ENCODE assay signal across 8 mouse cellular contexts in the genomic region with DNA sequence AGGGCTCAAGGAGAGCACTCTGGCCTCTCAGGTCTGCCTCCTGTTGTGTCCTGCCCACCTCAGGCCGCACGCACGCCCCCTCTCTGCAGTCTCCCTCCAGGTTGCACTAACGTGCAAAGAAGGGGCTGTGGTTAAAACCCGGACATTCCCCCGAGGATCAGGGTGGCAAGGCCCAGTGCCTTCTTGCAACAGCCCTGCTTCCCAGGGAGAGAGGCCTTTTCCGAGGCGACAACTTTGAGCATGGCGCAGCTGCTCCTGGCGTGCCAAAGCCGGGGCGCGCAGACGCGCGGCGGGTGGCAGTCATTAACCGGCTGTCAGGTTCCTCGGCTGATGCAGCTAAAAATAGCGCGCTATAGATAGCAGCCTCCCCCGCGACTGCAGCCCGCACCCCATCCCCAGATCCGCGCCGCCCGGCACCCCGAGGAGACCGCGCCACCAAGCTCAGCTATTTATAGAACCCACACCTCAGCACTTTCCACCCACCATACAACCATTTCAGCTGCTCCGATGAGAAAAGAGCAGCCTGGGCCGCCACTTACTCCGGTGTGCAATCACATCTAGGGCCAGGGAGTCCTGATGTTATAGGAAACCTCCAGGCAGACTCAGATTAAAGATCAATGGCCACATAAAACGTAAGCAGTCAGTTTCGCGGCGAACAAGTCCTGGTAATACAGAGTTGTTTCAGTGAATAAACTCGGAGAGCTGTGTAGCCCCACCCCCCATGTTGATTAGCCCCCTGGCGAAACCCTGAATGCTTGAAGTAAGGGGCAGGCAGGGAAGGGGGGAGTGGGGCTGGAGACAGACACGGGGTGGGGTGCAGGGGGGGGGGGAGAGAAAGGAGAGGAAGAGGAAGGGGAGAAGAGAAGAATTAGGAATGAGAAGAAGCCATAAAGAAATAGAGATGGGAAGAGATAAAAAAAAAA. TPM values are rescaled to one million over a fixed set of nuclear protein-coding genes. Genes with fewer than 3 reads are reported as not detected.
DNase-seq lines count a peak whose midpoint lies in the region; ATAC-seq and TF ChIP-seq lines count a peak whose summit lies in the region.

No protein-coding gene starts in this region.

- no peak overlapping the region for H3K4me3 ChIP-seq in cortical plate, adult 2 months (ENCODE audit: insufficient read depth, low read length)
- peak overlapping the region; percentile 38 for H3K4me3 ChIP-seq in hindbrain, postnatal 0 days (ENCODE audit: low read length)
- peak overlapping the region; percentile 24 for H3K4me3 ChIP-seq in limb, embryonic 11.5 days (ENCODE audit: low read depth, low read length)

- no peaks in the 10 kb centered on the region for H3K36me3 ChIP-seq in hindbrain, postnatal 0 days (ENCODE audit: insufficient read depth, low read length)
- H3K36me3 ChIP-seq in limb, embryonic 11.5 days (ENCODE audit: control insufficient read depth, insufficient read depth, low read length): no peaks in the 10 kb centered on the region

- DNase-seq in adrenal gland, postnatal 10 days: peak; percentile 35
- no peak for DNase-seq in adrenal gland, postnatal 4 days (ENCODE audit: low spot score in 2 of 2)
- peak; percentile 75 for DNase-seq in gastrocnemius, postnatal 14 days
- DNase-seq in hindbrain, postnatal 0 days (ENCODE audit: low spot score): peak; percentile 80
- DNase-seq in limb, embryonic 11.5 days (ENCODE audit: low spot score): peak; percentile 52
- DNase-seq in neural tube, embryonic 10.5 days (ENCODE audit: extremely low spot score, low spot score): peak; percentile 55
- peak; percentile 54 to 58 for DNase-seq in thymus, postnatal 10 days (ENCODE audit: low spot score in 2 of 2)

- peak overlapping the region; percentile 44 for H3K9ac ChIP-seq in hindbrain, postnatal 0 days (replicated peaks; ENCODE audit: low read length)
- 0 out of 2 replicates have a peak overlapping the region, but pooled peaks have one; percentile 14 for H3K9ac ChIP-seq in limb, embryonic 11.5 days (ENCODE audit: low read length)

- peak; percentile 71 for ATAC-seq in hindbrain, postnatal 0 days
- ATAC-seq in limb, embryonic 11.5 days (ENCODE audit: insufficient number of reproducible peaks, low FRiP score, low TSS enrichment, low read depth): 0 out of 2 replicates have a peak, but pooled peaks have one; percentile 17

- TF ChIP-seq POLR2A in cortical plate, adult 2 months (IDR thresholded peaks at IDR 0.05; ENCODE audit: extremely low read depth, insufficient read depth, low read length): peak; percentile 32; the same call in 1 of the 2 replicates

- 1% methylated on average over 41 of the region's 41 CpGs for WGBS in hindbrain, postnatal 0 days
- WGBS in limb, embryonic 11.5 days: under 1% methylated on average over 41 of the region's 41 CpGs

- H3K4me1 ChIP-seq in cortical plate, adult 2 months (ENCODE audit: control insufficient read depth, insufficient read depth, low read length): peaks cover 10% of the 10 kb centered on the region
- H3K4me1 ChIP-seq in hindbrain, postnatal 0 days (ENCODE audit: insufficient read depth, low read length): peaks cover 13% of the 10 kb centered on the region
- peaks cover 12% of the 10 kb centered on the region for H3K4me1 ChIP-seq in limb, embryonic 11.5 days (ENCODE audit: control insufficient read depth, insufficient read depth, low read length)

- intact Hi-C loops in gastrocnemius, postnatal 14 days (cut with DNase I; ENCODE audit: low total_unique reads): no loop called here

- no peak for TF ChIP-seq CTCF in cortical plate, adult 2 months (IDR thresholded peaks at IDR 0.05; ENCODE audit: extremely low read depth, insufficient read depth, low read length)
- TF ChIP-seq CTCF in hindbrain, postnatal 0 days (IDR thresholded peaks at IDR 0.05; ENCODE audit: low read depth): peak; percentile 39; the same call in 1 of the 2 replicates

- H3K9me3 ChIP-seq in hindbrain, postnatal 0 days (ENCODE audit: low read length): no peaks in the 10 kb centered on the region
- H3K9me3 ChIP-seq in limb, embryonic 11.5 days (ENCODE audit: control insufficient read depth, low read length): no peaks in the 10 kb centered on the region

- peak overlapping the region; percentile 84 for H3K4me2 ChIP-seq in hindbrain, postnatal 0 days (ENCODE audit: low read depth, low read length)
- peak overlapping the region; percentile 61 for H3K4me2 ChIP-seq in limb, embryonic 11.5 days (ENCODE audit: low read depth, severe bottlenecking)

- H3K27me3 ChIP-seq in hindbrain, postnatal 0 days (ENCODE audit: insufficient read depth, low read length): no peaks in the 10 kb centered on the region
- no peaks in the 10 kb centered on the region for H3K27me3 ChIP-seq in limb, embryonic 11.5 days (ENCODE audit: control insufficient read depth, insufficient read depth, low read length)

- H3K27ac ChIP-seq in cortical plate, adult 2 months (ENCODE audit: insufficient read depth, low read length): peak overlapping the region; percentile 76
- peak overlapping the region; percentile 72 for H3K27ac ChIP-seq in hindbrain, postnatal 0 days
- H3K27ac ChIP-seq in limb, embryonic 11.5 days (replicated peaks; ENCODE audit: low read depth, low read length): no peak overlapping the region

RNA-seq across cellular contexts. Expression of a gene that starts 50.9 kb away (rescaled TPM):
- 10 to 100 TPM; 18.9 to 20.6 TPM for total RNA-seq in adrenal gland, postnatal 10 days (2021)
- total RNA-seq in adrenal gland, postnatal 4 days (2021): 10 to 100 TPM; 16.8 to 21.8 TPM
- 10.5 and 10.8 TPM in 2 replicates for polyA plus RNA-seq in cortical plate, adult 2 months (2012; rRNA removed)
- total RNA-seq in gastrocnemius, postnatal 14 days (2021): 1 to 10 TPM; 5.6 to 5.9 TPM
- 7.2 and 9.4 TPM in 2 replicates for total RNA-seq in hindbrain, postnatal 0 days (2014; rRNA removed)
- 4.5 and 6.1 TPM in 2 replicates for polyA plus RNA-seq in hindbrain, postnatal 0 days (2015; fragmentation: Nextera tagmentation; extraction: Ambion mirVana)
- 6.4 and 7.7 TPM in 2 replicates for polyA plus RNA-seq in limb, embryonic 11.5 days (2014; fragmentation: Nextera tagmentation; extraction: Ambion mirVana)

RNA-seq across cellular contexts. Expression of a gene that starts 52.3 kb away (rescaled TPM):
- 1 to 10 TPM; 2.2 to 3.0 TPM for total RNA-seq in adrenal gland, postnatal 10 days (2021)
- 1 to 10 TPM; 3.7 to 4.4 TPM for total RNA-seq in adrenal gland, postnatal 4 days (2021)
- 25.6 and 26.1 TPM in 2 replicates for polyA plus RNA-seq in cortical plate, adult 2 months (2012; rRNA removed)
- total RNA-seq in gastrocnemius, postnatal 14 days (2021): 1 to 10 TPM; 2.6 to 3.5 TPM
- total RNA-seq in hindbrain, postnatal 0 days (2014; rRNA removed): 19.9 and 20.2 TPM in 2 replicates
- polyA plus RNA-seq in hindbrain, postnatal 0 days (2015; fragmentation: Nextera tagmentation; extraction: Ambion mirVana): 11.1 and 11.6 TPM in 2 replicates
- polyA plus RNA-seq in limb, embryonic 11.5 days (2014; fragmentation: Nextera tagmentation; extraction: Ambion mirVana): 0.79 and 1.2 TPM in 2 replicates

Comparison
In these comparisons a context has a peak if more than half of its experiments do, and no peak if none do; other contexts are left out.
1. DNase-seq: peak in adrenal gland, postnatal 10 days (single experiment), gastrocnemius, postnatal 14 days (single experiment), hindbrain, postnatal 0 days (single experiment), limb, embryonic 11.5 days (single experiment), neural tube, embryonic 10.5 days (single experiment) and thymus, postnatal 10 days (2 of 2); none in adrenal gland, postnatal 4 days (0 of 2).